Mouse (Mus musculus) thymus, postnatal 0 days (tissue): ENCODE data around the gene Slc39a2. TPM values are rescaled to one million over a fixed set of nuclear protein-coding genes. Genes with fewer than 3 reads are reported as not detected.

Source experiments
- DNase-seq: peaks from one replicate; pipeline ENCODE4 v3.0.0-alpha.2; 2015; ENCODE audit warnings: low spot score
- polyA plus RNA-seq: library from polyadenylated mRNA; unstranded; fragments of >200 nt; fragmentation: Nextera tagmentation; extraction: Ambion mirVana; gene quantifications from 2 replicates; pipeline ENCODE4 v1.2.1, GENCODE M21; 2015

Slc39a2 gene
- polyA plus RNA-seq, 1 experiment from 2014 or later = 0.14 TPM

- peak; percentile 54 for DNase-seq
Observed at GRCm38 (mm10) chr14:51930824-51931223, 38.1 kb downstream of the Slc39a2 start.

GRCm38 (mm10) chr14:51932092-51933020 lies 39.7 kb downstream of the Slc39a2 start:
- no peak for DNase-seq

- DNase-seq = no peak
Observed at GRCm38 (mm10) chr14:51939005-51939404, 46.3 kb downstream of the Slc39a2 start.

DNA sequence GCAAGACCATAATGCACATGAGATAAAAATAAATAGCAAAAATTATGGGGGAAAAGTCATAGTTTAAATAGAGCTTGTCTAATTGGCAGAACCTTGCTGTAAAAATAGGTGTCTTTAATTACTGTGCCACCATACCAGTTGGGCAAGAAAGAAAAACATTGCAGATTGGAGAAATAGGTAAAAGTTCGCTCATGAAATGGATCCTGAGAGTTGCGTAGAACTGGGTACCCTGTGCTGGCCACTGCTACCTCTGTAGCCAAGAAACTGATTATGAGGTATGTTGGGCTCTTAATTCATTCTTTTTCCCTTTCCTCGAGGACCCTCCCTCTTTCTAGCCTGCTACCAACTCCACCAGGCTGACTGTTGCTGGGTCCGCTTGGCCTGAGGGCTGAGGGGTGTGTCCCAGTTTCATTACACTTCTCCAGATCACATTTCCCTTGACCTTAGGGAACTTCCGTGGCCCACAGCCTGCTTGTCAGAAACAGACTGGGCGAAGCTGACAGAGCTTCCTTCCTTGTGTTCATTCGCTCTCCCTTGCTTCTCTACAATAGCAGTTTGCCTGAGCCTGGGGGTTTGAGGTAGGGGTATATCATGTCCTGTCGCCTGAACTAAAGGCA lies 48.4 kb downstream of the Slc39a2 start:
- no peak for DNase-seq

DNA sequence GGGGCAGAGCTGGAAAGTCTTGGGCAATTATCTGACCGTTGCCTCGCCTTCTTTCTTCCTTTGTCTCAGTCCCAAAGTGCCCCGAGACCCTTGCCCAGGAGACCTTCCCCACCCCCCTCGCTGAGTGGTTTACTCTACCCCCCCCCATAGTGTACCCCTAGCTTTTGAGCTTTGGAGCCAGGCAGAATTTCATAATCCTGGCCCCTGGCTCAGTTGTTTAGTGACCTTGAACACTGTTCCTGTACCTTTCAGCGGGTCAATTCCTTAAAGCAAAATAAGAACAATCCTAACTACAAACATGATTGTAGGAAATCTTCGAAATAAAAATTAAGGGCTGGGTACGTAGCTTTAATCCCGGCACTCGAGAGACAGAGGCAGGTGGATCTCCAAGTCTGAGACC lies 48.9 kb downstream of the Slc39a2 start:
- DNase-seq = no peak

- no peak for DNase-seq
Observed at GRCm38 (mm10) chr14:51942236-51942635, 49.5 kb downstream of the Slc39a2 start.

DNA sequence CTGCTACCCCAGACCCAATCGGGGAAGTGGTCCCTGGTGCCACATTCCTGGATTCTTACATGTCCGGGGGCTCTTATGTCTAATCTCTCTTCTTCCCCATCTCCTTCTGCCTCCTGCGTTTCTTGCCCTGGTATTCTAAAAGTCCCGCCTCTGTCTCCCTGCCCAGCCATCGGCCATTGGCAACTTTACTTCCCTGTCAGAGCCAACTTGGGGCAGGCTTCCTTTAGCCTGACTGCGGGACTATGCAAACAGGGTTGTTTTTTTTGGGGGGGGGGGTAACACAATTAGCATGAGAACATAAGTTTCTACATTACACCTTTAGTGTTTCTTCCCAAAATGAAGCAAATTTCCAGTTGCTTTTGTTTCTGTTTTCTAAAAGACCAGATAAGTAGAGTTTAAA lies 50.6 kb downstream of the Slc39a2 start:
- DNase-seq = no peak

Other genes starting within 250 kb of the Slc39a2 start
- gene Gm17079, start 197.4 kb upstream of the Slc39a2 start, polyA plus RNA-seq = not detected in 2 replicates
- not detected in 2 replicates for gene Gm5800, start 175.7 kb upstream of the Slc39a2 start, polyA plus RNA-seq
- gene Ang4, start 119.3 kb upstream of the Slc39a2 start, polyA plus RNA-seq = 7.3 and 8.0 TPM in 2 replicates
- gene AY358078, start 92.8 kb upstream of the Slc39a2 start, polyA plus RNA-seq = not detected in 2 replicates
- 0.24 and 0.47 TPM in 2 replicates for gene Ear6, start 39.2 kb upstream of the Slc39a2 start, polyA plus RNA-seq
- gene Mettl17, start 8.0 kb upstream of the Slc39a2 start, polyA plus RNA-seq = 41.9 and 50.0 TPM in 2 replicates
- gene Ndrg2, start 21.3 kb downstream of the Slc39a2 start, polyA plus RNA-seq = 14.8 and 16.6 TPM in 2 replicates
- gene Tppp2, start 25.5 kb downstream of the Slc39a2 start, polyA plus RNA-seq = not detected in 2 replicates
- gene Rnase13, start 29.9 kb downstream of the Slc39a2 start, polyA plus RNA-seq = not detected in 2 replicates
- gene Arhgef40, start 91.8 kb downstream of the Slc39a2 start, polyA plus RNA-seq = 26.9 and 27.0 TPM in 2 replicates
- gene Tmem253, start 122.8 kb downstream of the Slc39a2 start, polyA plus RNA-seq = 0.90 and 1.5 TPM in 2 replicates
- gene Zfp219, start 127.8 kb downstream of the Slc39a2 start, polyA plus RNA-seq = 40.7 and 44.5 TPM in 2 replicates
- gene Olfr221, start 149.6 kb downstream of the Slc39a2 start, polyA plus RNA-seq = not detected in 2 replicates
- 536 and 645 TPM in 2 replicates for gene Hnrnpc, start 211.1 kb downstream of the Slc39a2 start, polyA plus RNA-seq
- 87.6 and 94.0 TPM in 2 replicates for gene Rpgrip1, start 217.8 kb downstream of the Slc39a2 start, polyA plus RNA-seq